Mouse (Mus musculus) spleen, postnatal 10 days (tissue): Measurements from ENCODE around the gene Pfkp.

Experiments
- DNase-seq, 2 experiments: peaks; one replicate each; pipeline ENCODE4 v3.0.0; 2021 to 2022; ENCODE audit warnings: low spot score in 2 of 2

Gene Pfkp

GRCm38 (mm10) chr13:6648669-6649233, at the start of gene Pfkp:
Pfkp (minus strand) TSS chr13:6648777.
- DNase-seq = peak; percentile 74 to 92

DNA sequence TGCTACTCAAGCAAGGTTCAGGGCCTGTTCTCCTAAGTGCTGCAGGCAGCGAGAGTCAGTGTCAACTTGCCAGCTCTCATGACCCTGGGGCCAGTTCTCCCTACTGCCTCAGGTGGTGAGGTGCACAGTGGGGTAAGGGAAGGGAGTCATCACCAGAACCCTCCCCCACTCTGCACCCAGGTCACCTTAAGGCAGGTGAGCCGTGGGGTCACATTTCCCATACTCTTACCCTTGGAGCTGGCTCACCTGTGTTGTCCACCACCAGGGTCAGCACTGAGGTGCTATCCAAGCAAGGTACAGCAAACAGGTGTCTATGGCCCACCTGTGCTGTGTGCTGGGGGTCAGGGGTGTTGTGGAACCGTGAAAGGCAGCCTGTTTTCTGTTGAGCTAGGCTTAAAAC, 42.0 kb upstream of the Pfkp start:
- DNase-seq = no peak

DNA sequence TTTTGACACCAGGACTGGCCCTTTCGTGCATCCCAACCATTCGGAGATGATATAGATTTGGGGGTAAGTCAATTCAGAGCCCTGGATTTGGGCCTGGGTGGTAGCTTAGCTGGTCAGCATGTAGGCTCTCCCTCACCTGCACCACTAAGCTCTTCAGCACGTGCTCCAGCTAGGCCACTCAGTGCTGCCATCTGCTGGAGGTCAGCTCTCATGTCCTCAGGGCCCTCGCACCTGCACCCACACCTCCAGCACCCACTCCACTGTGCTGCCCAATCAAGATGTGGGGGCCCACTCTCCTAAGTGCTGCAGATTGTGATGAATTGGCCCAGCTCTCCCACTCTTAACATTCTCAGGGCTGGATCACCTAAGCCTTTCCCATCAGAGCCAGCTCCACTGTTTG, 41.4 kb upstream of the Pfkp start:
- DNase-seq = peak; percentile 39 to 77

DNA sequence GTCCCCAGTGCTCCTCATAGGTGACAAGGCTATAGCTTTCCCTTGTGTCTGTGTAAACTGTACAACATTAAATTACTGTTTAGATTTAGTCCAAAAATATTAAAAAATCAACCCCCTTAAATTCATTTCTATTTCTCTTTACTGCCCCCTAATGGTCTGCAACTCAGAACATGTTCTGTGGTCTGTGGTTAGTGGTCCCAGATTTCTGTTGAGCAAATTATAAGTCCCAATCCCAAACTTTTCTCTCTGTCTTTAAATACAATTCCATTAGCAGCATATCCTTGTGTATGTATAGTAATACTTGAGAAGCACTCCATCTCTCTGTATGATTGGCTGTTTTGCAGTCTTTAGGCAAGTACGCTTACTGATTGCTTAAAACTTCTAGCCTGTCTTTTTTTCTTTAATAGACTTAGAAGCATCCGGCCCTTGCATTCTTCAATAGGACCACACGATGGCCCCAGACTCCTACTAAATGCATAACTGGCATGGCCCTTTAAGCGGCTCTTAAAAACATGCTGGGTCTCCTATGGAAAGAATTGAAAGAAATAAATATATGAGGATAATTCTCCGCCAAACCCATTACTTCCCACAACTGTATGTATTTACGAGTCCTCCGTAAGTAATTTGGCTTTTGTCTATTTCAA, 40.3 kb upstream of the Pfkp start:
- peak in 1 of 2 experiments; percentile 42 for DNase-seq

GRCm38 (mm10) chr13:6666887-6667286, 18.3 kb upstream of the Pfkp start:
- no peak for DNase-seq

DNA sequence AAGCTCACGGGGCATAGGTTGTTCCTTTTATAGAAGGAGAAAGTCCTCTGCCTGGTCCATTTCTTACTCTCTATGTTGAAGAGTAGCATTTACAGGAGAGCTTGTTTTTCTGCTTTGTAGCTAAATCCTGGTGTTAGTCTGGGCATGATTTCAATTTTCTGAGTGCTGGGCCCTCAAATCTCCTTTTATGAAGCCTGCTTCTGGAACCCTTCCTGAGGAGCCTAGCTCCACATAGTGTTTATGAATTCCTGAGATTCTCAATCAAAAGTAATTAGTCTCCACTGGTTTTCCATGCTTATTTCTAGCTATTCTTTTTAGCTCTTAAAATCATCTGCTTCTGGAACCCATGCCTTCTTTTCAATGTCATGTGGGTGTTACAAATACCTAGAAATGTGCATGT, 16.9 kb upstream of the Pfkp start:
- no peak for DNase-seq

GRCm38 (mm10) chr13:6664216-6664615, 15.6 kb upstream of the Pfkp start:
- DNase-seq = no peak

DNA sequence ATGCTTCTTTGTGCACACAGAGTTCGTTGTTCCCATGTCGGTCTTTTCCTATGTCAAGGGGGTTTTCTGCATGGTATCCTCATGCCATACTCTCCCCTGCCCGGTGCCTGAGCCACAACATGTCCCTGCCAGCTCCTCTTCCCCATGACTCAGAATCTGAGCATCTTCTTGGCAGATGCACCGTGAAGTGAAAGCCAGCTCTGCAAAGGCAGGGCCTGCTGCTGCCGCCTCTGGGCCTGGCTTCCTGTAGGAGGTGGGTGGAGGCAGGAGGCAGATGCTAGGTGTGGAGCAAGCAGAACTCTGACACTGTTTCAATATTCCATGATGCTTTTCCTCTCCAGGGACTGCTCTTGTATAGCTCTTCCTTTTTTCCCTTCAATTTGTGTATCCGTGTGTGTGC, 10.7 kb upstream of the Pfkp start:
- DNase-seq = no peak

DNA sequence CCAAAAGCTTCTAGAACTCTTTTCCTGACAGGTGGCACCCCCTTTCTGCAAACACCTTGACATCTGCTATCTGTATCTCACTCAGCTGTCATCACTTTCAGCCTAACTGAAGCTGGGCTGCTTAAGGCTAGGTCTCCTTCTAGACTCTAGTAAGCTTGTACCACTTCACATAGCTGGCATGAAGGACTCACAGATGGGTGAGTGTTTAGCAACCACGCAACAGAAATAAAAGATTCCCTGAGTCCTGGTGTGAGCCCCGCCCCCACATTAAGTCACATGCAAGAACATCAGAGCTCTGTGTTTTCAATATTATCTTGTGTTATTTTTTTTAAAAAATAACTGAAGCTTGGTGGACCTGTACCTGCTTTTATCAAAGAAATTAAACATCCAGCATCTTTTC, 8.7 kb upstream of the Pfkp start:
- no peak for DNase-seq

DNA sequence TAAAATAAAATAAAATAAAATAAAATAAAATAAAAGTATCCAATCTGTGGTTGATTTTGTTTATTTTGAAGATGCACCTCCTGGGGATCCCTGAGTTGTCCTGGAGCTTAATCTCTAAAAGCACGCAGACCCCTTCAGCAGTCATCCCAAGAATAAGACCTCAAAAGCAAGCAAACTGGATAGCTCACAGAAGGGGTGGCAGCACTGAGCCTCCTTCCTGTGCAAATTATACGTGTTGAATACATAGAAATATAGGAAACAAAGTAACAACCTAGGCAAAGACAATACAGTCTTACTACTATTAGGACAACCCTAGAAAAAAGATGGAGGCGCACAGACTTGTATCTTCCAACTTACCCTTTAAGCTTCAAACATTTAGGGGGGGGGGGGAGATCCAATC, 965 bp upstream of the Pfkp start:
- DNase-seq = no peak

DNA sequence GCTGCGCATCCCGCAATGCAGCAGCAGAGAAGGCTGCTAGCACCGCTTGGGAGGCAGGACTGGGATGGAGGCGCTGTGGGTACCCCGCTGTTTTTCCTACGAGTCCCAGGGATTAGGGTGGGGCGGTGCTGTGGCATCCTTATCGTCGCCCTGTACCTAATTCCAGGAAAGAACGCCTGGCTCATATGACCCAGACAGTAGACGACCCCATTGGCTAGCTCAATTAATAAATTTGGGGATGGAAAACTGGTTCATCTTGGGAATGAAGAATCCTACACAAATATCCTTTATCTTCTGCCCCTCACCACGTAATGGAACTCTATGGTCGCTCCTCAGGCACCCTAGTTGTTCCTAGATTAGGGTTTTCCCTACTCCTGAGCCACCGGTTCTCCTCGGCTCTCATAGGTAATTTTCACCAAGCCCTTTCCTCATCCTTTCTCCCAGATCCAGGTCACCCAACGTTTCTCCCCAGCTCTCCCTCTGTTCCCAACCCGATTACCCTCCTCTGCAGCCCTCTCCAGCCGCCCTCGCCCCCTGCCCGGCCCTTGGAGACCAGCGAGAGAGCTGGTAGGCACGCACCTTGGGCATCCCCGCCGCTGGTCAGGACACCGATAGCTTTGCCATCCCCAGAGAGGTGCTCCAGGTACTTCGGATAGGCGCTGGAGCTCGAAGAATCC, 447 bp downstream of the Pfkp start:
- DNase-seq = no peak

DNA sequence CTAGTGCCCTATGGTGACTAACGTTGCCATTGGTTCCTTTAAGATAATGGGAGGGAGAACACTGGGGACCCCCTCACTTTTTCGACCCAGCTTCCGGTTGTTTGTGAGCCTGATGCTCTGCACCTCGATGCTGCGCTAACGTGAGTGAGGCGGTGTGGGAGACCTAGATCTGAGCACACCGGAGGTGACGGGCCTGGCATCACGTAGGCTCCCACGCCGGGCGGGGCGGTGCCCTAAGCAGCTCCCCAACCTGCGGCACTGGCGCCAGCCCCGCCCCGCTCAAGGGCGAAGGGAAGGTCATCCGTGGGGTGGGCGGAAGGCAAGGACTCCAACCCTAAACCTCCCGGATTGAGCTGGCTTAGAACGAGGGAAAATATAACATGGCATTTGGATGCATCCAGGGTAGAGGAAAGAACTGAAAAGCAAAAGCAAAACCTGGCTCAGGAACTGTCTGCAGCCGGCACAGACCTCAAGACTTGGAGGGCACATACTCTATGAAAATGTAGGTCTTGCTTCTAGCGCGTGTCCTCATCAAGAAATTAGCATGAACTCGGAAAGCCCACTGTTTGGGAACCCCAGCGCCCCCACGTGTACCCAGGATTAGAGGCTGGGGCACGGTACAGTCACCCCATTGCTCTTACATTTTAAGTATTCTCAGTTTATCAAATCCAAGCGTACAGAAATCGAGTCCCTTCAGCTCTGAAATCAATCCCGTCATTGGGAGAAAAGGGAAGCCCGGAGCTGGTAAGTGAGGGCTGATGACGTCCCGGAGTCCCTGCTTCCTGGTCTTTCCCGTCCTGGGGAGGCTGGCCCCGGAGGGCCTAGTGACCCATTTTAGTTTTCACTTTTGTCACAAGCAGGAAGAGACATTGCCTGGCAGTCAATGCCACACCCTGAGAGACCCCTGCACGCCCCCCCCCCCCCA, 1.2 kb downstream of the Pfkp start:
- peak; percentile 47 to 78 for DNase-seq

- no peak for DNase-seq
Measured at GRCm38 (mm10) chr13:6646674-6647066, 1.9 kb downstream of the Pfkp start.

DNA sequence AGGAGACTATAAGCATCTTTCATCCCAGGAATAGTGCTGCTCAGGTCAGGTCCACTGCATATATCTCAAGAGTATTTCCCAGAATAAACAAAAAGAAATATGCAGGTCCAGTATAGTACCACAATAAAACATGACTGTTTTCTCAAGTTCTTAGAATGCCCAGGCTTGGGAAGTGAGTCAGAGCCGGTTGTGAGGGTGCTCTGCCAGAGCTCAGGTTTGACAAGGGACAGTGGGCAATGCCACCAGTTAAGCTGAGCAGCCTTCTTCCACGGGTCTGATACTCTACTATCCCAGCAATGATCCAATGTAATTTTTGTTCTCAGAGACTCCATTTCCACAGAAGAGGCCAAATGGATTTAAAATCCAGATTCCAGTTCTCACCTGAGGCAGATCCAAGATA, 2.3 kb downstream of the Pfkp start:
- no peak for DNase-seq

GRCm38 (mm10) chr13:6643968-6644367, 4.6 kb downstream of the Pfkp start:
- no peak for DNase-seq

DNA sequence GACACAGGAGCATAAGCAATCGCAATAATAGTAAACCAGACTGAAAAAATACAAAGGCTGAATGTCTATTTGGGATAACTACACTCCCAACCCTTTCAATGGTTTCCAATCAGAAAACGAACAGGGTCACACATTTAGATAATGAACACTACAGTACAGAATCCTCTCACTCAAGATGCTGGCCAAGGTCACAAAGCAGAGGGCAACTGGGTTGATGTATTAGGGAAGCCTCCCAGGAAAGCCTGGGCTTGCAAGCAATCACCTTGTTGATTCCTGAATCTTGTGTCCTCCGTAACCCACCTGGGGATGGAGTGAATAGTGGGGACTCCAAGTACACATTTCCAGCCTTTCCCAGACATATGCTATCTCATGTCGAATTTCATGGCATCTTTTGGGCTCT, 5.6 kb downstream of the Pfkp start:
- no peak for DNase-seq

DNA sequence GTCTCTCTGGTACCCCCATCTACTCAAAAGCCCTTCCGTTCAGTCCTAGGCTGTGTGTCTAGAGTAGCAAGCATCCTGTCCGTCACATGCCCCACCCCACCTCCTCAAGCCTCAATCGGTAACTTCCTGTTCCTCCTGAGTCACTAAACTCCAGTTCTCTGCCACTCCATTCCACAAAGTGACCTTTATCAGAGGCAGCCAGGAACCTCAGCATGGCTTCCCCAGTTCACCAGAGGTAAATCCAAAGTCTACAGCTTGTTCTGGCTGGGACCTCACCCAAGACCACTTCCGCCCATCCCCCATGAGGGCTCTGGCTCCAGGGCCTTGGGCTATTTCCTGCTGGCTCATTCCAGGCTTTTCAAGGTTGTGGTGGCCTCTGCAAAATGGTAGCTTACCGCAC, 6.1 kb downstream of the Pfkp start:
- DNase-seq = no peak

GRCm38 (mm10) chr13:6641497-6641896, 7.1 kb downstream of the Pfkp start:
- no peak for DNase-seq

DNA sequence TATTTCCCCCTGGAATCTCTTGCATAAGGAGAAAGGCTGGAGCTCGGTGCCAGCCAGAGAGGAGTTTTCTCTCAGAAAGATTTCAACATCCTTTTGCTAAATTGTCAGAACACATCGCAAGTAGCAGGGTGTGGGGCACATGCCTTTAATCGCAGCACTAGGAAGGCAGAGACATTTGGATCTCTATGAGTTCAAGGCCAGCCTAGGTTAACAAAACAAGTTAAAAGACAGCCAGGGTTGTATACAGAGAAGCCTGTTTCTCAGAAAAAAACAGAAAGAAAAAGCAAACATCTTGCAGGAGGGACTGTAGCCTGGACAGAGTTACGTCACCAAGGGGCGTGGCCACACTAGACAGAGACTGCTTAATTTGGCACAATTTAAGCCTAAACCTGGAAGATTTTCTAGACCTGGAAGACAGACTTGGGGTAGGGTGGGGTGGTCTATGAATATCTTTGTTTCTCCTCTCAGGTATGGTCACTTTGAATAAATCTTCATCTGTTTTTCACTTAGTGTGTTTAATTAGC, 9.0 kb downstream of the Pfkp start:
- no peak for DNase-seq

DNA sequence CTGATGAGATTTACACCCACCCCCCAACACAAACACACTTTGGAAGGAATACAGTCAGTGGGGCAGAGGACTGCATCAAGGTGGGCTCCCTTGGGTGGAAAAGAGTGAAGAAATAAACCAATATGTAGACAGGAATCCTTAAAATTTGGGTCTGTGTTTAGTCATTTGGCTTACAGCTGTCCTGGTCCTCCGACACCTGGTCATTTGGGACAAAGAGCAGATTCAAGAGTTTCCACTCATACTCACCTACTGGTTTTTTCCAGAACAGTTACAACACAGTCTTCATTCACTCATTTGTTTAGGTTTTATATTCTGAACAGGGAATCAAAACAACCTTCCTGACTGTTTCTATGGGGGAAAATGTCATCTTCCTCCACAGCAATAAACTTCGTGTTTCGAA, 9.6 kb downstream of the Pfkp start:
- DNase-seq = no peak

- DNase-seq = no peak
Measured at GRCm38 (mm10) chr13:6638425-6638824, 10.2 kb downstream of the Pfkp start.

GRCm38 (mm10) chr13:6637534-6638124, 10.9 kb downstream of the Pfkp start:
- no peak for DNase-seq
